Mouse (Mus musculus) kidney, adult 2 months (tissue): ENCODE measurements at regions not wholly inside any gene's neighbourhood (a gene's known extent, or its start where the extent isn't known, plus 50 kb on each side); places are given as distances from the start of the nearest gene placed in this dataset.

Experiments used
- CTCF ChIP-seq: fragments of 200-500 bp; conservative IDR thresholded peaks from 2 replicates; pipeline ENCODE4 v1.5.1; 2011; ENCODE audit warnings: low read depth, mild to moderate bottlenecking, control low read depth, low read length, moderate library complexity, mixed read lengths; ENCODE audit not compliant: insufficient read depth, insufficient read length
- POLR2A ChIP-seq: fragments of 200-500 bp; IDR thresholded peaks from one replicate; pipeline ENCODE4 v1.6.1; 2011; ENCODE audit warnings: low read depth, low read length, control low read depth

DNA sequence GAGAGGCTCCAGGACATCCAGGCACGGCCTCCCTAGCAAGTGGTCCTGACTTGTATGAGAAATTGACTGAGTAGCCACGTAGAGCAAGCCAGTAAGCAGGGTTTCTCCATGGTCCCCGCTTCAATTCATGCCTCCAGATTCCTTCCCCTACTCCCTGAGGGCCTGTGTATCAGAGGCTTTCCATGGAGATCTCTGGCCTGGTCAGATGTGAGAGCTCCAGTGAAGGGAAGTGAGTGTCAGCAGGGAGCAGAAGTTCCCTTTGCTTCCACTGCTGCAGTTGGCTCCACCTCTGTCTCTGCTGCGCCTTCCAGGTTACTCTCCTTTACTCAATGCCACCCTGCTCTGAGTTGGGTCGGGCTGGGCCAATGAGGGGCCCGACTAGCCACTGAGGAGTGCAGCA is 88.3 kb upstream of the Bmp2k start:
- TF ChIP-seq CTCF (no peak), POLR2A (no peak)
